Mouse (Mus musculus) retina, adult 2 months (tissue): ENCODE results near the gene Ube2d3.

ENCODE experiments used
- DNase-seq: peaks from one replicate; pipeline ENCODE4 v3.0.0-alpha.2; 2012; ENCODE audit warnings: low read depth, low spot score

Ube2d3 gene

DNA sequence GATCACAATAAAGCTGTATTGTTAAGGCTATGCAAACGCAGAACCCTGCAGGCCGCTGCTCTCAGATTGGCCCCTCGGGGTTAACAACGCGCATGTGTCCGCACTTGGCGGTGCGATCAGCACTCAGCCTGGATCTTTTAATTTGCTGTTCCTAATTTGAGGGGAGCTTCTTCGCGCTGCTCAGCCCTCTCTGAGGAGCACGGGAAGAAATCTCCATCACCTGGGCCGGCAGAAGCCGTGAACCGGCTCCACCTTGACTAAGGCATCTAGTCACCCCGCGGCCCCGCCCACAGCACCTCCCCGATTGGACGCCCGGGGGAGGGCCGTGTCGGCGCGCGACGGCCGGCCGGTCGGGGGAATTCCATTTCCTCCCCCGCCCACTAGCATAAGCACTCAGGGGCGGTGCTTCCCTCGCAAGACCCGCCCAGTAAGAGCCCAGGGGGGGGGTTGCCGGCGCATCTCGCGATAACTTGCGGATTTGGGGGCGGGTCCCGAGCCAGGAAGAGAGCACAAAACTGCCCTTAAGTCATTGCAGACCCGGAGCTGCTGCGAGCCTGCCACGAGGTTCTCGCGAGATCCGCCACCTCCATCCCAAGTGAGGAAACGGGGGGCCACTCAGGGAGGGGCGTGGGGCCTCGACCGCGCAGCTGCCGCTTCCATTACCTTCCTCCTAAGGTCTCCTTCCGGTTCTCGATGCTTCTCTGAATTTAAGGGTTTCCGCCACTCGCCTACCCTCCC is at the start of gene Ube2d3:
Ube2d3 (plus strand) TSS at position 392 of the 738 bp plus-strand sequence.
- DNase-seq, result peak; percentile 98

DNA sequence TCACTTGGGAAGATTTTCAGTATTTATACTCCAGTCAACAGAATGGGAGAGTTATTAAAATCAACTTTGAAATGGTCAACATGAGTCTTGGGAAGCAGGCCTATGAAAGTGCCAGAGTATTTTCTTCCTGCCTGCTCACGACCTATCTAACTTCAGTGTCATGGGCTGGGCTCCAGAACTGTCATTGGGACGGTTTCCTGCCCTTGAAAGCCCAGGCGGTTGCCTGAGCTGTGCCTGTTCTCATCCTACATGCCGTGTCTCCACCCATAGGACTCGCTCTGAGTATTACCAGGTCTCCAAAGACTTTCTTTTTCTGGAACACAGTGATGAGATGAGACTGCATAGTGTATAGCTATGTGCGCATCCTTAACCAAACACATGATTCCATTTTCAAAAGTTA is 44.8 kb upstream of the Ube2d3 start:
- no peak for DNase-seq

DNA sequence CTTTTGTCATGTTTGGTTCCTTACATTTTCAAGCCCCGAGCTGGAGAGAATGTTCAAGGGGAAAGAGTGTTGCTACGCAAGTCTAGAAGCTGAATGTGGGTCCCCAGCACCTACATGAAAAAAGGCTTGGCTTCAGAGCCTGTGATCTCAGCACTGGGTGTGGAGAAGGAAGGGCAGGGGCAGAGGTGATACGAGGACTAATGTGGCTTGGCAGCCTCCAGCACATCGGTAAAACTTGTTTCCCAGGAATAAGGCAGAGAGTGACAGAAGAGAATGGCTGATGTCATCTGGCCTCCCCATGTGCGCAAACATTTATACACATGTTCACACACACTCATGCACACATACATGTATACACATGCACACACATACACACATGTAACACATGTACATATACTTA is 42.9 kb upstream of the Ube2d3 start:
- no peak for DNase-seq

DNA sequence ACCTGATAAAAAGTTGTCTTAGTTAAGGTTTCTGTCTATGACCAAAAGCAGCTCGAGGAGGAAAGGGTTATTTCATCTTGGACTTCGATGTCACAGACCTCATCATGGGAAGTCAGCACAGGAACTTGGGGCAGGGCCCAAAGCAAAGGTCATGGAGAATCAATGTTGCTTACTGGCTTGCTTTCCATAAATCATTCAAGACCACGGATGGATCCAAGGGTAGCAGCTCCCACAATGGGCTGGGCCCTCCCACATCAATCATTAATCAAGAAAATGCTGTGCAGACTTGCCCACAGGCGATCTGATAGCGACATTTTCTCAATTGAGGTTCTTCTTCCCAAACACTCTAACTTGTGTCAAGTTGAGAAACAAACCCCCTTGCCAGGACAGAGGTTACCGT is 41.9 kb upstream of the Ube2d3 start:
- no peak for DNase-seq

DNA sequence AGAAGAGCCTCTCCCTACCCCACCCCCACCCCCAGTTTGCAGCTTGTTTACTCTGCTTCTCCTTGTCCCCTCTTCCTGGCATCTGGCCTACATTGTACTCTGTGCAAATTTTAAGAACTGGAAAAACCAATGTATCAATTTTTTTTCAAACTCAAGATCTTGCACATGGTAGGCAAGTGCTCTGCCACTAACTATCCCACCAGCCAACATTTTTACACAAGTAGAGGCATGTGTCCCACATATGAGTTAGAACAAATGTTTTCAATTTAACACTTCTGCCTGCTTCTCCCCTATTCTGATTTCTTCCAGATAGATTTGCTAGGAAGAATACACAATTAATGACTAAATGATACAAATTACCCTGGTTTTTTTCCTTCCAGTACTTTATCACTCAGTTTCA is 40.8 kb upstream of the Ube2d3 start:
- no peak for DNase-seq

DNA sequence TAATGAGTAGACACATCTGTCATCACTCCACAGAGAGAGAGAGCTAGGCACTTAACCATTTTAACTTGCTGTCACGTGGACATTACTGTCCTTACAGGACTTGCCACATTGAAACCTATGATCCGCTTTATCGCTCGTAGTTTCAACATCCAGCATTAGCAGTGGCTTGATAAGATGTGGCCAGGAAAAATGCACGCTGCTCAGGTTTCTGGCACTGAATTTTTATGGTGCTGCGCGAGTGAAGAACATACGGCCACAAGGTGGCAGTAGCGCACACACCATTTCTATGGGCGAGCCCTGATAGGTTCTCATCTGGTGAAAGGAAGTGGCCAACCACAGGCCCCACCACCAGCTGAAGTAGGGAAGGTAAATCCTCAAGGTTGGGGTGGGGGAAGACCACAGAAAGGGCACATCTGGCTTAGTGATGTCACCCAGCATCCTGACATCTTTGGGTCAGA is 35.7 kb upstream of the Ube2d3 start:
- peak; percentile 61 for DNase-seq

DNA sequence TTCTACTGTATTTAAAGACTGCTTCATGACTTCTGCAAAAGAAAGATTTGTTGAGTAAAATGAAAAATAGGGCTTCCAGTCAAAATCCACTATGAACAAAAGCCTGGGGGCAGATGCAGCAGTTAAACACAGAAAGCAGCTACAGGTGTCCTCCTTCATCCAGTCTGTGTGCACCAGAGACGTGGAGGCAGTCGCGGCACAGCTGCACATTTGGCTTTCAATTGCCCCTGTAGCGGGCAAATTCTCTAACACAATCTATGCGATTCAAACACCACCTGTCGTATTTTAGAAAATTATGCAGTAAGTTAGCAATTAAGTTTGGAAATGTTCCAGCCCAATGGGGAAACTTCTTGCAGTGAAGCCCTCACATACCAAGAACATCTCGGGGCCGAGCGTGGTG is 34.7 kb upstream of the Ube2d3 start:
- no peak for DNase-seq

DNA sequence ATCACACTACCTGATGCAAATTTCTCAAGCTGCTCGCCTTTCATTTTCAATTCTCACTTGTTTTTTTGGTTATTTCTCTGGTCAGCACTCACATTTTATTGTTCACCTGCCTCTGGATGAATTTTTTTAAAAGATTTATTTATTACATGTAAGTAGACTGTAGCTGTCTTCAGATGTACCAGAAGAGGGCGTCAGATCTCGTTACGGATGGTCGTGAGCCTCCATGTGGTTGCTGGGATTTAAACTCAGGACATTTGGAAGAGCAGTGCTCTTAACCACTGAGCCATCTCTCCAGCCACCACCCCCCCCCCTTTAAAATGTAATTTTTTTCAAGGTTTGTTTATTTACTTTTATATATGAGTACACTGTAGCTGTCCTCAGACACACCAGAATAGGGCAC is 34.1 kb upstream of the Ube2d3 start:
- no peak for DNase-seq

DNA sequence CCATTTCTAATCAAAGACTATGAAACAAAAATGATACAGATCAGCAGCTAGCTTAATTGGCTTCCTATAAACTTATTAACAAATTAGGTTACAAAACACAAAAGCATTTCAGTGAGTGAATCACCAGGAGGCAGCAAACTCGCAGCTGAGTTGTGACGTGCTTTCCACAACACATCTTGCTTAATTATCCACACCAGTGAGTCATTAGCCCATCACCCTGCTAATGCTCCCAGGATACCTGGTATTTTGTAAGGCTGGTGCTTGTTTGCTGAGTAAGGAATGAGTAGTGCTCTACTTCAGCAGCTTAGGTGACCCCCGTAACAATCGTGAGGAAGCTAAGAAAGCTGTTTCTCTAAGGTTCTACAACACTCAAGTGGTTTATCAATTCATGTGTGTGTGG is 33.4 kb upstream of the Ube2d3 start:
- no peak for DNase-seq

DNA sequence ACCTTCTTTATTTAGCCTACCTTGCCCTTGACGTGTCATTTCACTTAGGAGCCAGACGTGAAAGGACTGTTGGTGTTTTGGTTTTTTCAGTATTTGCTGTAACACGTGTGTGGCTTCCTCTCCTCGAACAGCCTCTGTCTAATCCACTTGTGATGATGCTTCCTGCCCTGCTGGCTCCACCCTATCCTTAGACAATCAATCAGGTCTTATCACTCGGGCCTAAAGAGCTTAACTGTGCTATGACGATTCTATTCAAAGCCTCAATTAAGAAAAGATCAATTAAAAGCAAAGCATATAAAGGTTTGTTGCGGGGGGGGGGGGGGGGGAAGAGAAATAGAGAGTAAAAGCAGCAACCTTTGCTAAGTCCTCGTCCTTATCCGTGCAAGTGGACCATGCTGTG is 30.6 kb upstream of the Ube2d3 start:
- DNase-seq, result no peak

DNA sequence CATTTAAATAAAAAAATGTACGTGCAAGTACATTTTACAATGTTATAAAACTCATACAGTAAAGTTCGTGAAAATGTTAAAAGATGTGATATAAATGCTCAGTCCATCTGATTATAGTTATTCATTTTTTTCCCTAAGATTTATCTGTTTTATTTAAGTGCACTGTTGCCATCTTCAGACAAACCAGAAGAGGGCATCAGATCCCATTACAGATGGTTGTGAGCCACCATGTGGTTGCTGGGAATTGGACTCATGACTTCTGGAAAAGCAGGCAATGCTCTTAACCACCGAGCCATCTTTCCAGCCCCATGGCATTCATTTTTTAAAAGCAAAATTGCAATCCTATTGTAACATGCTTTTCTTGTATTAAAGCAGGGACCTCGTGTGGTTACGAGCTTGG is 28.7 kb upstream of the Ube2d3 start:
- no peak for DNase-seq

DNA sequence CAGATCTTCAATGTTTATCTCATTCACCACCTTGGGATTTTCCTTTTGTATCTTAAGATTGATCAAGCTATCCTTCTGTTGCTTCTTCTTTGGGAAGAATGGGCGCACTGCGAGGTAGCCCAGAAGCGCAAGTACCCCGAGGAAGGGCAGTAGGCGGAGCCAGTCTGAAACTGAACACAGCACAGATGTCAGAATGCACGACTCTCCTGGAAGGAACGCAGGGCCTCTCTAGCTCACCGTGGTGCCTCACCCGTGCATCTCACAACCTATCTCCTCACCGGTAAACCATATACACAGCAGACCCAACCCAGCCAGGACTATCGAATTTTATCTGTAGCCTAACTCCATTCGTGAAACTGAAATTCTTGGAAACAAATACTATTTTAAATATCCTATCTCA is 26.9 kb upstream of the Ube2d3 start:
- DNase-seq, result no peak

DNA sequence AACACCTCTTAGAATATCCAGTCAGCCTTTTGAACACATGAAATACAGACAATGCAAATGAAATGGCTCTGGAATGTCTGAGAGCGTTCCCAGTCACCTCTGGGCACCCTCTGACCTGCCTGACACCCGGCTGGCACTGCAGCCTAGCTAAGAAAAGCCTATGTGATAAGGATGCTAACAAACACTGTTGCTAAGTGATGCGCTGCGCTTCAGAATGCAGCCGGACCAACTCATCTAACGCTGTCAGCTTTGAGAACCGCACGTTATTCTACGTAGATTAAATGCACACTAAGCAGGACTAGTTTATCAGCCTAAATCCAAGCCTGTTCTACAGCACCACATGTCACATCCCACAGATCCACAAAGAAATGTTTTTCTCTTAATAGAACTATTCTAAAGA is 26.1 kb upstream of the Ube2d3 start:
- DNase-seq, result no peak

DNA sequence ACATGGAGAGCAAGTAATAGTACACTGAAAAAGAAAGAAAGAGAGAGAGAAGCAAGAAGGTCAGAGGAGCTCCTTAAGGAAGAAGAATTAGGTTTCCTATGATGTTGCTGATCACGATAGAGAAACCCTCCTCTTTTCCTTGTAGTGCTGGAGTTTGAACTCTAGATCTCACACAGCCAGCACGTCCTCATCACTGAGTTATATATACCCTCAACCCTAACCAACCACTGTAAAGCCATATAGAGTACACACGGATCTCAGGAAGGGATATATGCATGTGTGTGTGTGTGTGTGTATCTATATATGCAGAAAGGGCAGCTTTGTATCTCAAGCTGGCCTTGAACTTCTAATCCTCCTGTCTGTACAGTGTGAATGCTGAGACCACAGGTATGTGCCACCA is 20.7 kb upstream of the Ube2d3 start:
- DNase-seq, result no peak

DNA sequence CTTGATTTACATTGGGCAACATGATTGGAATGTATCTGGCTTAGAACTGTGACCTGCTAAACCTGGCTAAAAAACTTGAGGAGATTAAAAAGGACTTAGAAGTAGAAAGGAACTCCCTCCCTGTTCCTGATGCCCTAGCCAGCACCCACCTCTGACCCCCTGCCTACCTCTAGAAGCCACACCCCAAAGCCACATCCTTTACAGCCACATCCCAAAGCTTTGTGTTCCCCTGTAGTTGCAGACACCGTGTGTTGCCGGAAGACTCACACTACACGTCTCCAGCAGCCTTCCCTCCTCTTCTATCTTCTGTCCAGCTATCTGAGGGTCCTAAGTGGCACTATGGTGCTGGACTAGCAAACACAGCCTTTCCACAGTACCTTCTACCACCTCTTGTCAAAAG is 20.1 kb upstream of the Ube2d3 start:
- DNase-seq, result no peak

DNA sequence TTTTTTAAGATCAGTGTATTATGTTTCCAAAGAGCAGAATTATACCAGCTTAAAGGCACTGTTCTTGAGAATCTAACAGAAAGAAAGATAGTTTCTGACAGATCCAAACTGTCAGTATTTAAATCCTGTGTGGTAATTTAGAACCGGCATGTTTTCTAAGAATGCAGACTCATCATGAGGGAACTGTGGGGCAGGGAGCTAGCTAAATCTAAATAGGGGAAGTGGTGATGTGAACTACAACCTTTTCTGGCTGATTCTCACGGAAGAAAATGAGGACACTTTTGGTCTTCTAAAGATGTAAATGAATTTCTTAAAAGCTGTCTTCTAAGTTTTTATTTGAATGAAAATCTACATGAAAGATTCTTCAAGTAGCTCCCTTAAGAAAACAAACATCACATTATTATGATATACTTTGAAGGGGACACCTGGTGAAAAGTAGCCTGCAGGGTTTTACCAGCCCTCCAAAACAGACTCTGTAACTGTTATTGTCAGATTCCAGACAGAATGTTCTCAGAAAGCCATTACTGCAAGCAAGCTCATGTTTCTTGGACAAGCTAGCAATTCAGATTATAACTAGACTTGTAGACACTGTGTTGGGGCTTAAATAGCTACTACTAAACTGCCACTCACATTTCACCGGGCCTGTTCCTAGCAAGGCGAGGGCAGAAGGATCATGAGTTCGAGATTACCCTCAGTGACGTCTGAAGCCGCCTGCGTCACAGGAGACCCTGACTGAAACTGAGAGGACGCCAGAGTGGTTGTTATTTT is 17.2 kb upstream of the Ube2d3 start:
- no peak for DNase-seq

DNA sequence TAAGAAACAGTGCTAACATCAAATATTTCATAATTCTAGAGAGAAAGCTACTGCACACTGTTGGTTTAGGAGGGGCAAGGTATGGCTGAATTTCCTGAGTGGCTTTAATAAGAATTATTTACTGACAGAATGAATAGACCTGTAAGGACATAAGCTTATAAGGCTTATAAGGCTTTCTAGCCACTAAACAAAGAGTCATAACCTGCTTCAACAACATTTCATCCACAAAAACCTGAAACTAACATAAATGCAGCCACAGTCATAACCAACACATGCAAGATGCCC is 16.7 kb upstream of the Ube2d3 start:
- no peak for DNase-seq

DNA sequence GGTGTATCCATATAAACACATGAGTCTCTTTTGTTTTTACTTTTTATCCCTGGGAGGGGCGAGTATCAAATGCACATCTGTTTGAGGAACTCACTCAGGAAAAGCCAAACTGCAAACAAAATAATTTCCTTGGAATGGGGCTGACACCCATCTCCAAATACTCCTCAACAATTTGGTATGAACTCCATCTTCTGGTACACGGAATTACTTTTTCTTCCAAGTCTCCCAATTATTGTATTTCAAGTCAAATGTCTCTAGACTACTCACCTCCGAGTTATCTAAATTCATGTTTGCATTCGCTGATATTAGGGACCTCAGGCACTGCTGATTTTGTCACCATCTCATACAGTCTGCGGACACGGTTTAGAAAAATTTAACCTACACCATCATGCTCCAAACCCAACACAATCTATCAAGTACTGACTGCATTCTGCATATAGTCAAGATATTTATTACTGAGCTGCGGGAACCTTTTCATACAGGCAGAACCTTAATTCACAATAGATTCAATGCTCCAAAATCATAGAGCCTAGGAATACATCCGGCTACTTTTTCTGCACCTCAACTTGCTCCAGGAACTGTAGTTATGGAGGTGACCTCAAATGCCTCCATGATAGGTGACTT is 15.6 kb upstream of the Ube2d3 start:
- DNase-seq, result no peak

DNA sequence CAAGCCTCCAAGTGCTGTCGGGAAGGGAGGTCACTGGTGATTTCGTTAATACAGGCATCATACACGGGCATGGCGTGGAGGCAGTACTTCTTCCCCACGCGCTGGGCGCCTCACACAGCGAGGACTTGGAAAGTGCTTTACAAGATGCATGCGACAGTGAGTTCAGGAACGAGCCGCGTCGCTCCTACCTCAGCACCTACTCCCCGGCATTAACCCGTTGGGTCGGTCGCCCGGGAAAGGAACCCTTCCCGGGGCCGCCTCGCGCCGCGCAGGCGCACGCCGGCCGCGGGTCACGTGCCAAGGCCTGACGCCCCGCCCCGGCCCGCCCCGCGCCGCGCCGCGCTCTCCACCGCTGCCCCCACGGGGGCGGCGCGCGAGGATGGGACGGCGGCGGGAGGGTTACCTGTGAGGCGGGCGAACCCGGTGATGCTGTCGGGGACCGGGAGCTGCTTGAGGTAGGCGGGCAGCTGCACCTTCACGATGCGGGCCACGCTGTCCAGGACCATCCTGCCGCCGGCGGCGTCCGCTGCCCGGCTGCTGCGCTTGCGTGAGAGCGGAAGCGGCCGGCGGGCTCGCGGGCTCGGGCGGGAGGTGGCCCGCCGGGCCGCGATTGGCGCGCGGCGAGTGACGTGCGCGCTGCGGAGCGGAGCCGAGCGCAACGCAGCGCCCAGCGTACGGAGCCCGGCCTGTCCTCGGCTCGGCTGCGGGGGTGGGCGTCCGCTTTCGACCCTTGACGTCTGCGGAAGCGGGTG is 14.9 kb upstream of the Ube2d3 start:
- DNase-seq, result peak; percentile 73

DNA sequence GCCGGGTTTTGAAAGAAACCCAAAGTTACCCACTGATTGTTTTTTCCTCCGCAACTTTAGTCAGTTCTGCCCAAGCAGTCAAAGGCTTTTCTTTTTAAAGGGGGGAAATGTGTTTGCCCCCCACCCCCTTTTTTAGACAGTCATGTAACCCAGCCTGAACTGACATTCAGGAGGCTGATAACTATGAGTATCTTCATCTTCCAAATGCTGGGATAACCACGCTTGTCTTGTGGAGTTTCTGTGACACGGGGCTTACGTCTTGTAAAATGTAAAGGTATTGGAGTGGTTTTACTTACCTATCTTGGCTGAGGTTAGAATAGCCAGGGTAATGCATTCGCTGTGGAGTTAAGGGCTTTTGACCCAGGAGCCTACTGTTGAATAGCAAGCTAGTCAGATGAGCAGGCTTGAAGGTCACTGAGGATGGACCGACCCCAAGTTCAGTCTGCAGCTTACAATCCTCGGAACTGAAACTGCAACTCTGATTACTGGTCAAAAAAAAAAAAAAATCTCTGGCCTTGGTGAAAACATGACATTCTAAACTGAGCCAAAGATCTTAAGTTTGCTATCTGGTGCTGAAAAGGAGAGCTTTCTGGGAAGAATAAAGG is 14.2 kb upstream of the Ube2d3 start, which contains the start of gene Cisd2:
Cisd2 (minus strand) TSS at position 318 of the 605 bp plus-strand sequence.
- DNase-seq, result no peak

DNA sequence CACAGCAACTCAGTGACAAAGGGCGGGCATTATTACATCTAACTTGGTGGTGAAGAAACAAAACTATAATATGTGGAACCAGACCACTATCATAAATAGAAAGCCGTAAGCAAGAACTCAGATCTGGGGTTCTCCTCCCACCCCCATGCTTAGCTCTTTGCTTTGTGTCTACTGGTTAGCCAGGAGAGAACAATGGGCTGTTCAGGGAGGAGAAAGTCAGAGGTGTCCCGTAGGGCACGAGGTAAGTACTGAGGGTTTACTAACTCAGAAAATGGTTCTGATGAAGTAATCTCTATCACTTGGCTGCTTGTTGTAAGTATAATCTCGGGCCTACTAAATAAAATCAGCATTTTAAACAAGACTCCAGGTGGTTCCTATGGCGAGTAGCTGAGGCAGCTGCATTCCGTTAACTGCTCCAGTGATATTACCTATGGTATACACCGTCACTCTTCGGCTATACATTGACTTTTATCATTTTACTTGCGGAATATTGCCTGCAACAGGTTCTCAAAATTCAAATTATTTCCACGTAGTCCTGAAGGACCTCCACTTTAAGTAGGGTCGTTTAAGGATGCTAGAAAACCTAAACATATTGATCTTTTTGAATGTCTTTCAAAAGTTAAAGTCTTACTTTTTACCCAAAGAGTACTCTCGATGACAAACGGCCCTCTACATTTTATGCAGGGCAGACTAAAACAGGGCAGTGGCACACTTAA is 890 bp upstream of the Ube2d3 start:
- no peak for DNase-seq
